Mouse (Mus musculus) intestine, postnatal 0 days (tissue): ENCODE measurements around the gene Urgcp. TPM values are rescaled to one million over a fixed set of nuclear protein-coding genes. Genes with fewer than 3 reads are reported as not detected.

Experiments
- ATAC-seq: fragments of 200-750 bp; cut with Nextera tagmentation; 2 replicates; pipeline ENCODE4 v1.8.0; 2017; ENCODE audit warnings: mild to moderate bottlenecking, moderate TSS enrichment, moderate library complexity
- H3K27ac ChIP-seq: fragments of 300-500 bp; sonication (generic); 2 replicates; pipeline ENCODE4 v1.5.1; 2014; ENCODE audit warnings: mild to moderate bottlenecking, low read depth, low read length, moderate library complexity
- H3K27me3 ChIP-seq: fragments of 300-500 bp; sonication (generic); replicated peaks from 2 replicates; pipeline ENCODE4 v1.6.1; 2014; ENCODE audit warnings: low read length, mixed read lengths; ENCODE audit not compliant: control insufficient read depth, insufficient read depth
- H3K36me3 ChIP-seq: fragments of 300-500 bp; sonication (generic); 2 replicates; pipeline ENCODE4 v1.6.1; 2014; ENCODE audit warnings: mild to moderate bottlenecking, moderate library complexity; ENCODE audit not compliant: control insufficient read depth, insufficient read depth
- H3K4me1 ChIP-seq: fragments of 300-500 bp; sonication (generic); replicated peaks from 2 replicates; pipeline ENCODE4 v1.6.1; 2014; ENCODE audit warnings: antibody characterized with exemption, low read length, mixed read lengths; ENCODE audit not compliant: control insufficient read depth, insufficient read depth
- H3K4me2 ChIP-seq: fragments of 300-500 bp; sonication (generic); replicated peaks from 2 replicates; pipeline ENCODE4 v1.6.1; 2014; ENCODE audit warnings: low read depth, mild to moderate bottlenecking, moderate library complexity
- H3K4me3 ChIP-seq: fragments of 300-500 bp; sonication (generic); 2 replicates; pipeline ENCODE4 v1.5.1; 2014; ENCODE audit warnings: low read depth, low read length
- H3K9ac ChIP-seq: fragments of 300-500 bp; sonication (generic); 2 replicates; pipeline ENCODE4 v1.6.1; 2014; ENCODE audit warnings: mild to moderate bottlenecking, low read depth, low read length
- H3K9me3 ChIP-seq: fragments of 300-500 bp; sonication (generic); 2 replicates; pipeline ENCODE4 v1.6.1; 2016; ENCODE audit warnings: mixed run types; ENCODE audit not compliant: control insufficient read depth
- CTCF ChIP-seq: sonication (generic); IDR thresholded peaks from 2 replicates; pipeline ENCODE4 v1.5.1; 2016; ENCODE audit warnings: low read depth, mild to moderate bottlenecking, control low read depth, antibody characterized with exemption, moderate library complexity
- WGBS: fragments of 180-500 bp; shearing (Covaris S2); extraction: QIAGEN DNeasy Blood & Tissue Kit; methylation state at CpG from one replicate; pipeline ENCODE4 v1.1.7; 2014; 5-methylcytosine and 5-hydroxymethylcytosine counted together
- polyA plus RNA-seq: library from polyadenylated mRNA; unstranded; fragments of >200 nt; fragmentation: Nextera tagmentation; extraction: Ambion mirVana; gene quantifications from 2 replicates; pipeline ENCODE4 v1.2.1, GENCODE M21; 2015

Gene Urgcp
- polyA plus RNA-seq, 1 experiment from 2014 or later = 15.4 TPM

- no peaks in the 10 kb centered on the region for H3K9me3 ChIP-seq
- no peak for TF ChIP-seq CTCF
- no peaks in the 10 kb centered on the region for H3K4me1 ChIP-seq
- H3K4me2 ChIP-seq = no peak overlapping the region
- no peaks in the 10 kb centered on the region; the same call in 1 of the 2 replicates for H3K36me3 ChIP-seq
- no peak for ATAC-seq
- no peak overlapping the region for H3K4me3 ChIP-seq
- 96% methylated on average over 1 of the region's 1 CpGs for WGBS
- H3K9ac ChIP-seq = no peak overlapping the region
- no peak overlapping the region for H3K27ac ChIP-seq
- H3K27me3 ChIP-seq = no peaks in the 10 kb centered on the region
Observed at GRCm38 (mm10) chr11:5701821-5702220, 60.4 kb downstream of the Urgcp start.

- H3K36me3 ChIP-seq = no peaks in the 10 kb centered on the region; the same call in 1 of the 2 replicates
- no peak for ATAC-seq
- H3K4me3 ChIP-seq = no peak overlapping the region
- 76% methylated on average over 2 of the region's 2 CpGs for WGBS
- H3K4me2 ChIP-seq = no peak overlapping the region
- no peak overlapping the region for H3K27ac ChIP-seq
- TF ChIP-seq CTCF = no peak
- no peak overlapping the region for H3K9ac ChIP-seq
- H3K9me3 ChIP-seq = no peaks in the 10 kb centered on the region
- no peaks in the 10 kb centered on the region for H3K27me3 ChIP-seq
- H3K4me1 ChIP-seq = no peaks in the 10 kb centered on the region
Observed at GRCm38 (mm10) chr11:5701300-5701699, 60.9 kb downstream of the Urgcp start.

GRCm38 (mm10) chr11:5700808-5701207, 61.4 kb downstream of the Urgcp start:
- 92% methylated on average over 7 of the region's 7 CpGs for WGBS
- no peak for TF ChIP-seq CTCF
- Histone ChIP-seq H3K27ac (no peak overlapping the region), H3K4me1 (no peaks in the 10 kb centered on the region), H3K4me3 (no peak overlapping the region), H3K27me3 (no peaks in the 10 kb centered on the region), H3K9ac (no peak overlapping the region), H3K36me3 (no peaks in the 10 kb centered on the region; the same call in 1 of the 2 replicates), H3K4me2 (no peak overlapping the region), H3K9me3 (no peaks in the 10 kb centered on the region)
- no peak for ATAC-seq

GRCm38 (mm10) chr11:5691775-5692174, 70.4 kb downstream of the Urgcp start:
- WGBS = 23% methylated on average over 7 of the region's 7 CpGs
- no peak overlapping the region for H3K9ac ChIP-seq
- no peaks in the 10 kb centered on the region for H3K27me3 ChIP-seq
- ATAC-seq = no peak
- no peaks in the 10 kb centered on the region for H3K36me3 ChIP-seq
- no peak overlapping the region for H3K27ac ChIP-seq
- no peaks in the 10 kb centered on the region for H3K9me3 ChIP-seq
- H3K4me3 ChIP-seq = no peak overlapping the region
- TF ChIP-seq CTCF = peak; percentile 77
- no peaks in the 10 kb centered on the region for H3K4me1 ChIP-seq
- H3K4me2 ChIP-seq = no peak overlapping the region

GRCm38 (mm10) chr11:5684283-5684682, 77.9 kb downstream of the Urgcp start:
- ATAC-seq = no peak
- 38% methylated on average over 7 of the region's 7 CpGs for WGBS

GRCm38 (mm10) chr11:5682541-5682940, 79.6 kb downstream of the Urgcp start:
- Histone ChIP-seq H3K27me3 (no peaks in the 10 kb centered on the region), H3K4me3 (no peak overlapping the region), H3K9ac (no peak overlapping the region), H3K9me3 (no peaks in the 10 kb centered on the region), H3K4me2 (no peak overlapping the region), H3K4me1 (no peaks in the 10 kb centered on the region), H3K27ac (no peak overlapping the region), H3K36me3 (no peaks in the 10 kb centered on the region)
- no peak for TF ChIP-seq CTCF
- ATAC-seq = no peak
- 58% methylated on average over 6 of the region's 6 CpGs for WGBS

More at GRCm38 (mm10) chr11:5684283-5684682, 77.9 kb downstream of the Urgcp start:
- Histone ChIP-seq H3K9me3 (no peaks in the 10 kb centered on the region), H3K9ac (no peak overlapping the region), H3K4me1 (no peaks in the 10 kb centered on the region), H3K4me2 (no peak overlapping the region), H3K27ac (no peak overlapping the region), H3K27me3 (no peaks in the 10 kb centered on the region), H3K4me3 (no peak overlapping the region), H3K36me3 (no peaks in the 10 kb centered on the region)
- TF ChIP-seq CTCF = no peak

Other genes with a start within 250 kb of the Urgcp start
- gene Xbp1, start 241.7 kb downstream of the Urgcp start, polyA plus RNA-seq = 141 and 150 TPM in 2 replicates
- 4.7 and 6.3 TPM in 2 replicates for gene Ccdc117, start 220.2 kb downstream of the Urgcp start, polyA plus RNA-seq
- not detected in 2 replicates for gene Ankrd36, start 192.7 kb downstream of the Urgcp start, polyA plus RNA-seq
- 173 and 190 TPM in 2 replicates for gene Mrps24, start 46.7 kb downstream of the Urgcp start, polyA plus RNA-seq
- 93.0 and 99.7 TPM in 2 replicates for gene Dbnl, start 26.1 kb upstream of the Urgcp start, polyA plus RNA-seq
- gene Pgam2, start 41.4 kb upstream of the Urgcp start, polyA plus RNA-seq = 9.9 and 10.1 TPM in 2 replicates
- 9.0 and 9.2 TPM in 2 replicates for gene Polm, start 75.6 kb upstream of the Urgcp start, polyA plus RNA-seq
- 15.0 and 15.8 TPM in 2 replicates for gene Aebp1, start 99.6 kb upstream of the Urgcp start, polyA plus RNA-seq
- gene Pold2, start 115.9 kb upstream of the Urgcp start, polyA plus RNA-seq = 32.3 and 32.7 TPM in 2 replicates
- 20.9 and 22.7 TPM in 2 replicates for gene Myl7, start 136.4 kb upstream of the Urgcp start, polyA plus RNA-seq
- 0.44 TPM in 2 replicates for gene Gck, start 187.7 kb upstream of the Urgcp start, polyA plus RNA-seq
- gene Ykt6, start 193.3 kb upstream of the Urgcp start, polyA plus RNA-seq = 50.9 and 53.8 TPM in 2 replicates